Mouse (Mus musculus) right cerebral cortex, adult 18-20 months (tissue): ENCODE results near the gene Fosb.

Experiments used
- DNase-seq: peaks from one replicate; pipeline ENCODE4 v3.0.0; 2022; ENCODE audit warnings: mixed read lengths

The Fosb gene

GRCm38 (mm10) chr7:19309884-19310641 lies at the start of gene Fosb:
TSS of gene Fosb (minus strand) at chr7:19310051.
- peak; percentile 96 for DNase-seq

GRCm38 (mm10) chr7:19359299-19359891 lies 49.5 kb upstream of the Fosb start, which contains the start of the genes Cd3eap and Ppp1r13l:
TSS of gene Cd3eap (minus strand) at chr7:19359483.
TSS of gene Ppp1r13l (plus strand) at chr7:19359749.
- DNase-seq = peak; percentile 90

GRCm38 (mm10) chr7:19358634-19359033 lies 48.8 kb upstream of the Fosb start:
- DNase-seq = no peak

GRCm38 (mm10) chr7:19357381-19358375 lies 47.8 kb upstream of the Fosb start:
- DNase-seq = no peak

GRCm38 (mm10) chr7:19356311-19356710 lies 46.5 kb upstream of the Fosb start:
- no peak for DNase-seq

GRCm38 (mm10) chr7:19354991-19355390 lies 45.1 kb upstream of the Fosb start:
- DNase-seq = no peak

GRCm38 (mm10) chr7:19350221-19350620 lies 40.4 kb upstream of the Fosb start:
- DNase-seq = no peak

GRCm38 (mm10) chr7:19349188-19349915 lies 39.5 kb upstream of the Fosb start:
- no peak for DNase-seq

- peak; percentile 97 for DNase-seq
These were observed 35.2 kb upstream of the Fosb start for GRCm38 (mm10) chr7:19344938-19345471.

- DNase-seq = peak; percentile 59
These were observed 34.5 kb upstream of the Fosb start, which contains the start of gene Ercc1 for GRCm38 (mm10) chr7:19344237-19344847. TSS of gene Ercc1 (plus strand) at chr7:19344778.

GRCm38 (mm10) chr7:19343210-19343808 lies 33.5 kb upstream of the Fosb start:
- peak; percentile 70 for DNase-seq

GRCm38 (mm10) chr7:19342481-19343027 lies 32.7 kb upstream of the Fosb start:
- peak; percentile 88 for DNase-seq

GRCm38 (mm10) chr7:19341761-19342409 lies 32.0 kb upstream of the Fosb start:
- DNase-seq = peak; percentile 70

GRCm38 (mm10) chr7:19341250-19341649 lies 31.4 kb upstream of the Fosb start:
- no peak for DNase-seq

GRCm38 (mm10) chr7:19338596-19338995 lies 28.7 kb upstream of the Fosb start:
- DNase-seq = no peak

- no peak for DNase-seq
These were observed 28.2 kb upstream of the Fosb start for GRCm38 (mm10) chr7:19338060-19338459.

GRCm38 (mm10) chr7:19337122-19337521 lies 27.3 kb upstream of the Fosb start:
- DNase-seq = peak; percentile 67

- no peak for DNase-seq
These were observed 25.7 kb upstream of the Fosb start for GRCm38 (mm10) chr7:19335583-19335982.

- peak; percentile 93 for DNase-seq
These were observed 23.0 kb upstream of the Fosb start for GRCm38 (mm10) chr7:19332709-19333352.

GRCm38 (mm10) chr7:19331910-19332309 lies 22.1 kb upstream of the Fosb start:
- no peak for DNase-seq
